Mouse (Mus musculus) gastrocnemius, postnatal 25 days (tissue): ENCODE data around the gene Rnf151. TPM values are rescaled to one million over a fixed set of nuclear protein-coding genes. Genes with fewer than 3 reads are reported as not detected.
"Not testable (repeated sequence)": the region's sequence is repeated elsewhere in the genome, so short reads cannot be mapped to it uniquely, and the experiment has no call there.

ENCODE experiments used
- DNase-seq: peaks from one replicate; pipeline ENCODE4 v3.0.0; 2022
- total RNA-seq, 2 experiments: library from RNA; stranded (reverse); gene quantifications; 1 replicate in 1 of 2; 2 replicates in 1 of 2; pipeline ENCODE4 v1.2.3; 2021

Gene Rnf151
- total RNA-seq, 2 experiments from 2014 or later, result not detected

DNA sequence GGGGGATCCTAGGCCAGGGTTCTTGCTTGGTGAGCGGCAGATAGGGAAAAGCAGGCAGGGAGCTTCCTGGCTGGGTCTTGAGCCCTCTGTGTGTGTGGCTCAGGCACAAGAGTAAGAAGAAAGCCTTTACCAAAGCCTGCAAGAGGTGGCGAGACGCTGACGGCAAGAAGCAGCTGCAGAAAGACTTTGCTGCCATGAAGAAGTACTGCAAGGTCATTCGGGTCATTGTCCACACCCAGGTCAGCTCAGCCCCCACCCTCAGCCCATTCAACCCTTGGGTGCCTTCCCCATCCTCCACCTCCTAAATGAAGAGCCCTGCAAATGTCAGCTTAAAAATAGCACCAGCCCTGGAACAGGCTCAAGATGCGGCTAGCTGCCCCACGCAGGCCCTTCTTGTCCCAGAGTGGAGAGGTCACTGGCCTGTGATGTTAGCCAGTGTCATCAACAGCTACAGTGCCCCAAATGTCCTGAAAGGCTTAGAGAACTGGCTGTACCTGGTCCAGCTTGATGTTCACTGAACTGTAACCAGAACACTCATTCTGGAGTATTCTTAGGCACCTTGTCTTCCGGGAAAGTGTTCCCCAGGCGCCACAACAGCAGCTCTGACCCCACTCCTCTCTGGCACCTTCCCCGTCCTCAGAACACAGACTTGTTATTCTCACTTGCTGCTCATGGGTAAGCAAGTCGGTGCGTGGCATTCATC is 14.5 kb upstream of the Rnf151 start:
- peak; percentile 88 for DNase-seq

GRCm38 (mm10) chr17:24730787-24731186 is 12.9 kb upstream of the Rnf151 start:
- DNase-seq, result no peak

GRCm38 (mm10) chr17:24729067-24729466 is 11.2 kb upstream of the Rnf151 start:
- no peak for DNase-seq

GRCm38 (mm10) chr17:24728184-24728583 is 10.3 kb upstream of the Rnf151 start:
- DNase-seq, result no peak

DNA sequence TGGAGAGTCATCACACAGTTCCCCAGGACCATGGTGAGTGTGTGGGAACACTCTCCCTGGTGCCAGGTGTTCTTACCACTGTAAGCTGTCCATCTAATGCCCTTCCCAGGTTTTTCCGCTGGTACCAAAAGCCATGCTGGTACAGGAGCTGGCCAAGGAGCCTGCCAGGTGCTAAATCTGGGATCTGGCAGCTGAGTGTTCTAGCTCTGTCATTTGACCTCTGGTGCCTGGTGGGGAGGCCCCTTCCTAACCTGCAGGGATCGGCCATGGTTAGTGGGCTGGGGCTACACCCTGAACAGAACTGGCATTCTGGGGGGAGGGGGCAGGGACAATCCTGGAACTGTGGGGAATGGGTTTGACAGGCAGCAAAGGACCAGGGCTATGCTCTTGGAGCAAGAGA is 9.8 kb upstream of the Rnf151 start, which contains the start of gene Rpl3l:
Rpl3l (plus strand) TSS at position 203 of the 400 bp plus-strand sequence.
- peak; percentile 81 for DNase-seq

GRCm38 (mm10) chr17:24725637-24726390 is 8.0 kb upstream of the Rnf151 start:
- DNase-seq, result no peak

- DNase-seq, result peak; percentile 90
These were observed 6.3 kb upstream of the Rnf151 start, which contains the start of gene Ndufb10 for GRCm38 (mm10) chr17:24724184-24724583. Gene Ndufb10 (minus strand): TSS chr17:24724478.

- no peak for DNase-seq
These were observed 6.0 kb upstream of the Rnf151 start for GRCm38 (mm10) chr17:24723881-24724180.

DNA sequence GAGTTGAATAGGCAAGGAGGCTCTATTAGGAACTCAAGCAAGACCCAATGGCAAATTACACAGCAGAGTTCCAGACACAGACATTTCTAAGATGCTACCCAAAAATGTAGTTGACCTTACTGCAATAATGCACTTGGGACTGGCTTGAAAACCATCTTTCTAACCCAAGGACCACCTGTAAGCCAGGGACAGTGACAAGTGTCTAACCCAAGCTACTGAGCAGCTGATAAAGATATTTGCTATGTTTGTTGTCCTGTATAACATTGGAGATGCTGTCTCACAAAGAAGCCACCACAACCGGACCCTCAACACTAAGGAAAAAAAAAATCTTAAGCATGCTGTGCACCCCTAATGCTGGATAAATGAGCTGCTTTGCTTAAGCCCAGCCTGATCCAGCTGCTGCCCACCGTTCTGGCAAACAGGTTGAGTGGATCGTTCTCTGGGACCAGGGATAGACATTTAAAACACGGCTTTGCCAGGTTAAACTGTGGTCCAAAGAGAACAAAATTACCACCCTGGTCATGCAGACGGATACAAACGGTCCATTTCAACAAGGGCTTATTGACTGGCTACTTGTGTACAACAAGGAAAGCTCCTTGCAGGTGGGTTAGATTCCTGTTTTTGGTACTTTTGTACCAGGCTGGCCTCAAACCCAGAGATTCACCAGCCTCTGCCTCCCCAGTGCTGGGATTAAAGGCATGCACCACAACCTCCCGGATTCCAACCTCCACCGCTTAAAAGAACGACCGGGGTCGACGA is 5.4 kb upstream of the Rnf151 start:
- DNase-seq, result no peak

DNA sequence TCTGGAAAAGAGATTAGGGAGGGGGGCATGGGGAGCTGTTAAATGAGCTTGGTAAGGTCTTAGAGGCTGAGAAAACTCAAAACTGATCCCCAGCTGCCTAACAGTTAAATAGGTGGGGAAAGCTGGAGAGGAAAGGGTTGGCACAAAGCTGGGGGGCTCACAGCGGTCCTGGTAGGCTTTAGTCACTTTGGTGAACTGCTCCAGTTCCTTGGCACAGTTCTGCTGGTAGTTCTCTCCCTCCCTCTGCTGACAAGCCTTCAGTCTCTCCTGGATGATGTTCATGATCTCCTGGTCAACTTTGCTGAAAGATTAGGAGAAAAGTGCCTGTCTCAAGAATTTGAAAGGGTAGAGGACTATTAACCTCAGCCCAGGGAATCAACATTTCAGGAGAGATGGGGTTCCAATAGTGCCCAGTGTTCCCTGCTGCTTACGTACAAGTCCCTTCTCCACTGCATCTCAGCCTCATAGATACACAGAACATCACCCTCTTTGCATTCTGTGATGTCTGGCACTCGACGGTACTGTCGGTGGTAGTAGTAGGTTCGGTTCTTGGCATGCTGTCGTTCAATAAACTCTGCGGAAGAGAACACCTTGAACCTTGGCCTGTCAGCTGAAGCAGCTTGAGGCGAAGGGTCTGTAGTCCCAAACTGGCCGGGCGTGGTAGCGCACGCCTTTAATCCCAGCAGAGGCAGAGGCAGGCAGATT is 4.5 kb upstream of the Rnf151 start:
- DNase-seq, result no peak

DNA sequence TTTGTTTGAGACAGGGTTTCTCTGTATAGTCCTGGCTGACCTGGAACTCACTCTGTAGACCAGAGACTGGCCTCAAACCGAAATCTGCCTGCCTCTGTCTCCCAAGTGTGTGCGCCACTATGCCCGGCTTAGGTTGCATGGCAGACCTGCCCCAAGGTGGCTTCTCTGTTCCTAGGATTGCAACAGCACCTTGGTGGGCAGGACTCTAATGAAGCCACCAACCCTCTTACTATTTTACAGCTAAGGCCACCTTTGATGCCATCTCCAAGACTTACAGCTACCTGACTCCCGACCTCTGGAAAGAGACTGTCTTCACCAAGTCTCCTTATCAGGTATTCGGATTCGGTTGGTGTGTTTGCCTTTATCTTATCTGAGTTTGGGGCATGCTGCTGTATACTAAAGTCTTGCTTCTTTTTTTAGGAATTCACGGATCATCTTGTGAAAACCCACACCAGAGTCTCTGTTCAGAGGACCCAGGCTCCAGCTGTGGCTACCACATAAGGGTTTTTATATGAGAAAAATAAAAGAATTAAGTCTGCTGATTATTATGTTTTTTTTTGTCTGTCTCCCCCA is 3.6 kb upstream of the Rnf151 start:
- not testable (repeated sequence) for DNase-seq

DNA sequence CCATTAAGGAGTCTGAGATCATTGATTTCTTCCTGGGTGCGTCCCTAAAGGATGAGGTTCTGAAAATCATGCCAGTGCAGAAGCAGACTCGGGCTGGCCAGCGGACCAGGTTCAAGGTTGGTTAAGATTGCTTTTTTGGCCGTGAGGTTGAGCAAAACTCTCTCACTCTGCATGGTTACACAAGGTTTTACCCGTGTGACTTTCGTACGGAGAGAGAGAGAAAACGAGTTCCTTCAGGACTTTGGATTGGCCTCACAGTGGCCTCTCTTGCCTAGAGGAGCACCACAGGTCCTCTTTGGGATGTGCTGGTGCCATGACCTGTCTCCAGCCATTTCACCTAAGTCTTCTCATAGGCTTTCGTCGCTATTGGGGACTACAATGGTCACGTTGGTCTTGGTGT is 2.8 kb upstream of the Rnf151 start:
- not testable (repeated sequence) for DNase-seq

GRCm38 (mm10) chr17:24719494-24720222 is 1.8 kb upstream of the Rnf151 start:
- peak; percentile 98 for DNase-seq

GRCm38 (mm10) chr17:24718938-24719337 is 1.1 kb upstream of the Rnf151 start:
- DNase-seq, result not testable (repeated sequence)

GRCm38 (mm10) chr17:24716166-24716682 is 1.6 kb downstream of the Rnf151 start:
- DNase-seq, result no peak

- DNase-seq, result no peak
These were observed 2.3 kb downstream of the Rnf151 start for GRCm38 (mm10) chr17:24715556-24715955.

DNA sequence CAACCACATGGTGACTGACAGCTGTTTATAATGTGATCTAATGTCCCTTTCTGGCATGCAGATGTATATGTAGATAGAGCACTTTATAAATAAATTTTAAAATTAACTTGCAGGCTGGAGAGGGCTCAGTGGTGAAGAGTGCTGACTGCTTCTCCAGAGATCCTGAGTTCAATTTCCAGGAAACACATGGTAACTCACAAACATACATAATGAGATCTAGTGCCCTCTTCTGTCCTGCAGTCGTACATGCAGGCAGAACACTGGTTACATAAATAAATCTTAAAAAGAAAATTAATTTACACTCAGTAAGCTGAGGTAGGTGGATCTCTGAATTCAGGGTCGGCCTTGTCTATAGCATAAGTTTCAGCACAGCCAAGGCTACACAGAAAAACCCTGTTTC is 9.2 kb downstream of the Rnf151 start:
- DNase-seq, result no peak

- no peak for DNase-seq
These were observed 9.9 kb downstream of the Rnf151 start for GRCm38 (mm10) chr17:24707801-24708425.

- DNase-seq, result peak; percentile 87
These were observed 10.7 kb downstream of the Rnf151 start, which contains the start of gene Tbl3 for GRCm38 (mm10) chr17:24706982-24707800. Gene Tbl3 (minus strand): TSS chr17:24707660.
